Mouse (Mus musculus) cerebellum, adult 11 months (tissue): Measurements from ENCODE around the gene Rfpl4.
"Not testable (repeated sequence)": the region's sequence is repeated elsewhere in the genome, so short reads cannot be mapped to it uniquely, and the experiment has no call there.

Experiments
- DNase-seq: peaks from one replicate; pipeline ENCODE4 v3.0.0; 2022

The Rfpl4 gene

GRCm38 (mm10) chr7:5116850-5117249 lies at the start of gene Rfpl4:
TSS of gene Rfpl4 (minus strand) at chr7:5116950.
- no peak for DNase-seq

GRCm38 (mm10) chr7:5149570-5149969 lies 32.8 kb upstream of the Rfpl4 start, which contains the start of gene Vmn1r55:
TSS of gene Vmn1r55 (minus strand) at chr7:5149670.
- DNase-seq: not testable (repeated sequence)

DNA sequence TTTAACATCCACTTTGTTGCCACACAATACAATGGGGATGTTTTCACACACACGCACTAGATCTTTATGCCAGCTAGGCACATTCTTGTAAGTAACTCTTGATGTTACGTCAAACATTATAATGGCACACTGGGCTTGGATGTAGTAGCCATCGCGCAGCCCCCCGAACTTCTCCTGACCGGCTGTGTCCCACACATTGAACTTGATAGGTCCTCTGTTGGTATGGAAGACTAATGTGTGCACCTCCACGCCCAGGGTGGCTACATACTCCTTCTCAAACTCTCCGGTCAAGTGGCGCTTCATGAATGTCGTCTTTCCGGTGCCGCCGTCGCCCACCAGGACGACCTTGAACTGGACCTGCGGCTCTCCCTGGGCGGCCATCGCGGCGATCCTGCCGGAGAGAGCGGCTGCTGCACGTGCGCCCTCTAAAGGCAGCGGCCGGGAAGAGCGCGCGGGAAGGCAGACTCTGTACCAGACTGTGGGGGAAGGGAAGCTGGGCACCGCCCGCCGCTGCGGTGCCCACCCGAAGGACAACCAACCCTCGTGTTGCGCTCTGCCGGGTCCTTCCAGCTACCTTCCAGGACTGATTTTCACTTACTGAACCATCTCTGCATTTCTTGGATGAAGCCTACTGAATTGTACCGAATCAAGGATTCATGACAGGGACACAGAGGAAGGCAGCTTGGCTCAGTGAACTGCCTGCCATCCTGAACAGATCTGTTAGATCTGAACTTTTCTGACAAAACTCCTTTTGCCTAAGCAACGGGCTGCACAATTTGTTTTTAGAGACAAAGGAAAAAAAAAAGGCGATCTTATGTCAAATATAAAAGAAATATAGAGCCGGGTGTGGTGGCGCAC lies 9.0 kb upstream of the Rfpl4 start, which contains the start of gene Rasl2-9:
Rasl2-9 (minus strand) TSS at position 402 of the 858 bp plus-strand sequence.
- DNase-seq: peak; percentile 45

- DNase-seq: no peak
These were observed 8.3 kb upstream of the Rfpl4 start for GRCm38 (mm10) chr7:5125078-5125477.

DNA sequence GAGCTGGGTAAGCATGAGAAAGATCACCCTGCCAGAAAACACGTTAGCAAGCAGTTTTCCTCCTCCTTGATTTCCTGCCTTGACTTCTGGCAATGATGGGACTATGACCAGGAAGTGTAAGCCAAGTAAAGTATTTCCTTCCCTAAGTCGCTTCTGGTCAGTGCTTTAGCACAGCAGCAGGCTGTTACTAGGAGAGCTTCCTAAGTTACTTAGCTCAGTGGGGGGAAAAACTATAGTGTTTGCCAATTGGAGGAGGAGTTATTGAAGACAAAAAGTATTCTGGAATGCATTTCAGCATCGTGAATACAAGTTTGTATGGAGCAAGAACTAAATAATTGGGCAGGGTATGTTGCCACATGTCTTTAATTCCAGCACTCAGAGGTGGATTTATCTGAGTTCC lies 4.0 kb downstream of the Rfpl4 start:
- no peak for DNase-seq

DNA sequence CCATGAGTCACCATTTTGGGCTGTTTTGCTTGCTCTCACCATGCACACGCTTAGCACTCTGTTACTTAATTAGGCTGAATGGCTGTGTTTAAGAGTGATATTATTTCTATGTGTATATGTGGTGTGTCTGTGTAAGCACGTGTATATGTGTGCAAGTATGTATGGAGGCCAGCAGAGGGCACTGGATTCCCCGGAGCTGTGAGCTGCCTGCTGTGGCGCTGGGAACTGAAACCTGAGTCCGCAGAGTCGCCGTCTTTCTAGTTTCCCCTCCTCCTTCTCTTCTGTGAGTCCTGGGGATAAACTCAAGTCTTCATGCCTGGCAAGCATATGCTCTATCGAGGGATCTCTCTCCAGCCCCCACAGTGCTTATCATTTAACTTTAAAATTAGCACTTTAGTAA lies 7.4 kb downstream of the Rfpl4 start:
- DNase-seq: no peak

DNA sequence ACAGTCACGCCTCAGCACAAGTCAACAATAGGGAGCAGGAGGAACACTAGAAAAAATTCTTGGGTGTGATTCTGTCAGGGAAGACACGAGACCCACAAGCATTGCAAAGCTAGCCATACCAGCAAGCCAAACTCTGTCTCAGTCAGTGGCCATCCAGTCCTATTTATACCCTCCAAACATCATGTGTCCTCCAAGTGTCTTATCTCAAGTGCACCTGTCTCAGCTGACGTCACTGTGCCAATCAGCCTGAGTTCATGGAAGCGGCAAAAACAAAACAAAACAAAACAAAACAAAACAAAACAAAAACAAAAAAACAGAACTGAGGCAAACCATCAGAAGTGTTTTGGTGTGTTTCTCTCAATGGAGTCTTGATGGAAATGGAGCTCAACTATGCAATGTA lies 8.5 kb downstream of the Rfpl4 start:
- no peak for DNase-seq

GRCm38 (mm10) chr7:5102564-5102963 lies 14.2 kb downstream of the Rfpl4 start:
- DNase-seq: no peak

DNA sequence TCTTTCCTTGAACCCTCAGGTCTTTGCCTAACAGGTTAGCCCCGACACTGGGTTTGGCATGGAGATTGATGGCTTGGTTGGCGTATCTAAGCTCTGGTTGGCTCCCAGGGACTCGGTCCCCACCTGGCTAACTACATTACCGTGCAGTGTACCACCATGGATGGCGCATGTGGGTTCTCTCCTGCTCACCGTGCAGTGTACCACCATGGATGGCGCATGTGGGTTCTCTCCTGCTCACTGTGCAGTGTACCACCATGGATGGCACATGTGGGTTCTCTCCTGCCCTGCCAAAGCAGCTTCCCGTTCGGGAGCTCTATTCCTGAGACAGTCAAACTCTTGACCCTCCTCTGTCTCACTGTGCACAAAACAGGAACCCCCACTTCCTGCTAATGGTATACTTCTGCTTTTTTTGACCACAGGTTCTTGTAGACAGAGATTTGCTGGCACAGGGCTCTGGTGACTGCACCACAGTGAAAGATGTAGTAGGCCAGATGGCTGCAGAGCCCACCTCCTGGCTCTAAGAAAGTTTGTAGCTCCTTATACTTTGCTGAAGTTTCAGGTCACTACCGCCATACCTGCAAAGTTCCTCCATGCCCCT lies 15.6 kb downstream of the Rfpl4 start:
- DNase-seq: no peak

DNA sequence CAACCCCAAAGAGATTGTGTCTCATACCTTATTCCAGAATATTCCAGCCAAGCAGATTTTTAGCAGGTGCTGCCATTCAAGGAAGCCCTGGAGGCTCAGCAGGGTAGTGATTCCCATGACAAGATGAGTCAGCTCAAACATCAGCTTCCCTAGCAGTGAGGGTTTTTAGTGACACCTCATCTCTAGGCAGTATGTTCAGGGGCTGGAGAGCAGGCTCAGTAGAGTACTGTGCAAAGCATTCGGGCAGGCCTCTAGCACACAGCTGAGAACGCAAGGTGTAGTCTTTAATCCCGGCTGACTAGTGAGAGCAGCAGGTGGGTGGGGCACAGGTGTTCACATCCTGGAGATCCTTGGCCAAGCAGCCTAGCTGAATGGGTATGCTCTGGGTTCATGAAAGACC lies 17.0 kb downstream of the Rfpl4 start:
- DNase-seq: no peak

DNA sequence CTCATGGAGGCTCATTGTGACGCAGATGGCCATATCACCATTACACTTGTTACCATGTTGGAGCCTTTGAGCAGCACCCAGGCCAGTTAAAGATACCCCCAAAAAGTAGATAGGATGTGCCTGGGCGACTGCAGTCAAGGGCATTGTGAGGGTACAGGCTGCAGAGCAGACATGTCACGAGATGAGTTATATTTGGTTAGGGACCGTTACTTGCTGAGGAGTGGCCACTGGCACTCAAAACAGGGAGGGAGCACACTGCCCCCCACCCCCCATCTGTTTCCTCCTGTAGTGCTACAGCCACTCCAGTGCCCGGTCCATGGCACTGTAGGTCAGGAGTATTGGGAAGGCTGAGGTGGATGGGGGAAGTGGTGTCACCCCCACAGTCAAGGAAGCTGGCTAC lies 18.0 kb downstream of the Rfpl4 start:
- DNase-seq: no peak

DNA sequence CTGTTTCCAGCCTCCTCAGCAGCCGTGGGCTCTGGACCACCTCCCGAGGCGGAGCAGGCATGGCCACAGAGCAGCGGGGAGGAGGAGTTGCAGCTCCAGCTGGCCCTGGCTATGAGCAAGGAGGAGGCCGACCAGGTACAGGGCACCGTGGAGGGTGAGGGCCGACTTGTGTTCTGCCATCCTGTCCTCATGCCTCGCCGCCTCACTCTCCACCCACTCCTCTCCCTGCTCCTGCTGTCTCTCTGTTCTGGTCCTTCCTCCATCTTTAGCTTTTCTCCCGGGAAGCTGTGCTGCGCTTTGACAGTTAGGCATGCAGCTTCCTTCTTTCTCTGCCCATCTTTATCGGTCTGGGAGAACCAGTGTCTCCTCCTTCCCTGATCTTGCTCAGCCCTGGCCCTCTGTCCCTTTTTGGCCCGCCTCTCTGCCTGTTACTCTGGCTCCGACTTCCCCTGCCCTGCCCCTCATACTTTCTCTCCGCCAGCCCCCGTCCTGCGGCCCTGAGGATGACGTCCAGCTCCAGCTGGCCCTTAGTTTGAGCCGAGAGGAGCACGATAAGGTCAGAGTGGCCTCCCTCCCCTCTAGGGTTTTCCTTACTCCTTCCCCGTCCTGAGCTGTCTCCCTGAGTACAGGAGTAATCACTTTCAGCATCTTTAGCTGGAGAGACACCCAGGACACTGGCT lies 23.8 kb downstream of the Rfpl4 start:
- DNase-seq: no peak

- no peak for DNase-seq
These were observed 24.4 kb downstream of the Rfpl4 start for GRCm38 (mm10) chr7:5092381-5092780.

DNA sequence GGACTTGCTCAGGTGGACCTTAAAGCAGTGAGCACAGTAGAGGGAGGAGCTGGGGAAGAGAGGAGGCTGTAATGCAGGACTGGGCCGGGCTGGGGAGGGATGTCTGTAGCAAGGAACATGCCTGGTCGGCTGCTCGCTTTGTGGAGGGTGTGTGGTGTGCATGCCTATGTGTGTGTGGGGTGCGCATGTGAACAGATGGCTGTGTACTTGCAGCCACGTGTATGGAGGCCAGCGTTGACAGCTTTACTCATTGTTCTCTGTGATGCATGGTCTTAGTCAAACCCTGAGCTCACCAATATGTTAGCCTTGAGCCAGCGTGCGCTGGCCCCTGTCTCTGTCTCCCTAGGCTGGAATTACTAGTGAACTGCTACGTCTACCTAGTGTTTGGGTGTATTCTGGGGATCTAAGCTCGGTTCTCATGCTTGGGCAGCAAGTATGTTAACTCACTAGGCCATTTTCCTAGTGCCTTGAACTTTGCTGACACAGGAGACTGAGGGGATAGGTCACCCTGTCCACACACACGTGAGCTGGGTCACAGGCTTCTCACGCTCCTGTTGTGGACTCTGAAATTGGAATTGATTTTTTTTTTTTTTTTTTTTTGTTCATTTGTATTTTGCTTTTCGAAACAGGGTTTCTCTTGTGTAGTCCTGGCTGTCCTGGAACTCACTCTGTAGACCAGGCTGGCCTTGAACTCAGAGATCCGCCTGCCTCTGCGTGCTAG lies 25.6 kb downstream of the Rfpl4 start:
- no peak for DNase-seq

- no peak for DNase-seq
These were observed 26.9 kb downstream of the Rfpl4 start for GRCm38 (mm10) chr7:5089853-5090252.

DNA sequence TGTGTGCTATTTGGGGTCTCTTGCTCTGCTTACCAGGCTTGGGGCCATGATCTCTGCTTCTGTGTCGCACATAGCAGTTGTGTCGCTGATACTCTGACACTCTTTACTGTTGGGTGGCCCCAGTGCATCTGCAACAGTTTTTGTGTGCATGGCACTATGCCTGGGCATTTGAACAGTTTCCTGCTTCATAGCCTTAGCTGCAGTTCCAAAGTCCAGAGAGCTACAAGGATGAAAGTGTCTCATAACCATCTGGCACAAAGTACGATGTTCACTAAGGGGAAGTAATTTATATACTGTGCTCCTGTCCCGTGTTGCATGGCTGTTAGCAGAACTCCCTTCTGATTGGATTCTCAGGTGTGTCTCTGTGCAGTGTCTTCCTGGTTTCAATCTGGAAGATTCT lies 28.9 kb downstream of the Rfpl4 start:
- DNase-seq: no peak

- DNase-seq: no peak
These were observed 29.8 kb downstream of the Rfpl4 start for GRCm38 (mm10) chr7:5086921-5087440.

DNA sequence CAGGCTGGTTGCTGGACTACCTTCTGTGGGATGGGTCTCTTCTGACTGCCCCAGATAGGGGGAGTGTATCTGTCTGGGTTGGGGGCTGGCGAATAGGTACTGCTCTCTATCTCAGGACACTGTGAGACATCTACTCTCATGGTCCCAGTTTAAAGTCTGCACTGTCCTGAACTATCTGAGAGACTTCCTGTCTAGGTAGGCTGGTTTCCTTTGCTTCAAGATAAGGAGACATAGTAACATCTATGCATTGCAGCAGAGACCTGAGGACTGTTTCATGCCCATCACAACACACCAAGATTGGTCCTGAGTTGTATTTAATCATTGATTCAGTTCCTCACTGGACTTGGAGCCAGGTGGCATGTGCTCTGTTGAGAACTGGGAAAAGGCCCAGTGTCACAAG lies 31.2 kb downstream of the Rfpl4 start:
- DNase-seq: no peak

- DNase-seq: no peak
These were observed 33.2 kb downstream of the Rfpl4 start for GRCm38 (mm10) chr7:5083325-5084105.

DNA sequence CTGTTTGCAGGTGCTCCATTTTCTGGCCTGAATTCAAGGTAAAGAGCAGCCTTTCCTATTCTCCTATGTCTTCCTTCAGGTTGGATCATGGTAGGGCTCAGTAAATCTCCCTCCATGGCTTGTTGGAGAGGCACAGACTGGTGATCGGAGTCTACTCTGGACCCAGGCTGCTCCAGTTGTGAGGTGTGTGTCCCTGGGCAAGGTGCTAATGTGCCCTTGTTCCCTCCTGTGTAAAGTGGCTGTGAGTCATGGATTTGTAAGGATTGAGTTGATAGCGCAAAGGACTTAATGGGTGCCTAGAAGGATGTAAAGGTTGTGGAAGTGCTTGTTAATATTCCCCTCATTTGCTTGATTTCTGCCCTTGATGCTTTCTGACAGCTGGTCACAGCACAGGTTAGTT lies 34.8 kb downstream of the Rfpl4 start:
- DNase-seq: no peak

DNA sequence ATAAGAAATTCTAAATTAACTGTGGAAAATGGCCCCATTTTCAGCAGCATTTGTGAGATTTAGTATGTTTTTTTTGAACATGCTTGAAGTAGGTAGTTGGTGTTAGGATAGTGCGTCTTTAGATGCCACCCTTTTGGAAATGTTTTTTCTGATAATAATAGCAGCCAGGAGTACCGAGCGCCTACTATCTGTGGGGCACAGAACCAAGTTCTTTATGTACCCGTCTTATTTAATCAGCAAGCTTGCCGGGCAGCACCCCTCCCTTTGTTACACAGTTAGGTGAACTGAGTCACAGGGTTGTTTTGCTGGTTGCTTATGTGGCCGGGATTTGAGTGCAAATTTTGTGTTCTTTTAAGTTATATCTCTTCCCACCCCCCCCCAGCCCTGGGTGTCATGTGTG lies 35.5 kb downstream of the Rfpl4 start:
- DNase-seq: no peak

- no peak for DNase-seq
These were observed 35.9 kb downstream of the Rfpl4 start for GRCm38 (mm10) chr7:5080815-5081214.
